Mouse (Mus musculus) thymus, postnatal 25 days (tissue): Measurements from ENCODE around the gene Cdkal1.

Experiments
- DNase-seq: peaks from one replicate; pipeline ENCODE4 v3.0.0; 2022

Cdkal1 gene

DNA sequence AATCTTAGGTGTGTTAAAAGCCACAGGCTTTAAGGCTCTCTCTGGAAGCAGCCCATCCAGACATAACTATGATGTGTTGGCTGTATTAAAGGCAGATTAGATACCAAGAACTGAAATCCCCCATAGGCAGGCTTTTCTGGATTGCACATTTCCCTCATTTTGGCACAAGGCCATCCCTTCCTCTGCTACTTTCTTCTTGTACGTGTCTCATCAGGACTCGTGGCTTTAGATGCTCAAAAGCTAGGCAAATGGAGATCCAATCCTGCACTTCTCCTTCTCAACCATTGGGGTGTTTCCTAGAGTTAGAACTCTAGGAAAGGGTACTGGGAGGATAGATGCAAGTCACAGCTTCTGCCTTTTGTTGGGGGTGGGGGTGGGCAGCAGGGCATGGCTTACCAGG, 535.1 kb downstream of the Cdkal1 start:
- no peak for DNase-seq

DNA sequence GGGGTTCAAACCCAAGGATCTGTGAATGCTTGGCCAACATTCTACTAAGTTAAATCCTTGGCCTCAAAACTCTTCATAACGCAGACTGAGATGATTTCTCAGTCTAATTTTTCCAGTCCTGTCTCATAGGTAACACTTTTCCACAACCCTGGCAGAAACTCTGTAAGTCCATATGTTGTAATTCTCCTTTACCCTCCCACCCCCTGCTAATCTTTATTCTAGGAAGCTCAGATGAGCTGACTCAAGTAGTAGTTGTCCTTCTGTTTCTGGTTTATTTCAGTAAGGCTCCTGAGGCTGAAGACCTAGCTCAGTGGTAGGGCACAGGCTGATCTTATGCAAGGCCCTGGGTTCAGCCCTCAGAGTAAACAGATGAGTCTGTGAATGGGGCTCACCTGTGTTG, 537.8 kb downstream of the Cdkal1 start:
- no peak for DNase-seq

DNA sequence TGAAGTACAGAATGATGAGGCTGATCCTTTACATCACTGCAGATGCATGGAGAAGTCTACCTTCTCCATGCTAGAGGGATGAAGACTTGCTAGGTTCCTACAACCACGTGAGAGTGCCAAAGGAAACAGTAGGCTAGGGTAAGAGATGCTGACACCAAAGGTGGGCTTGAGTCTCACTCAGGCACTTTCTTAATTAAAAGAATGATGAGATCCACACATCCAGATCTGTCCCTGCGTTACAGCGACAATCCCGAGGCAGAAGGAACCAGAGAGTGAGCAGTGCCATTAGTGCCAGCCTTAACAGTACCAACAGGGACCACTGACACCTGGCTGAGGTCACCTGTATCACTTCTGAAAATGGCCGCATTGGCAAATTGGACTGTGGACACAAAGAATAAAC, 539.2 kb downstream of the Cdkal1 start:
- no peak for DNase-seq

DNA sequence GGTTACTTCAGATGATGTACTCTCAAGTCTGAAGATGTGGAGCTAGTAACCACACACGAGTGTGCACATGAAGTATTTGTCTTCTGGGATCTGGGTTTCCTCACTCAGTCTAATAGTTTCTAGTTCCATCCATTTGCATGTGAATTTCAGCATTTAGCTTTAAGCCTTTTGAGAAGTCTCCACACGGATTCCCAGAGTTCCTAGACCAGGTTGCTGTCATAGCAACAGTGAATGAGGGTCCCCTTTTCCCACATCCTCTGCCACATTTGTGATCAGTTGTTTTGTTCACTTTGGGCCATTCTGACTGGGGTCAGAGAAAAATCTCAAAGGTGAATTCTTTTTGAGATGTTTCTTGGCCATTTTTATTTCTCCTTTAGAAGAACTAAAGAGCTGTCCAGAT, 543.4 kb downstream of the Cdkal1 start:
- no peak for DNase-seq

DNA sequence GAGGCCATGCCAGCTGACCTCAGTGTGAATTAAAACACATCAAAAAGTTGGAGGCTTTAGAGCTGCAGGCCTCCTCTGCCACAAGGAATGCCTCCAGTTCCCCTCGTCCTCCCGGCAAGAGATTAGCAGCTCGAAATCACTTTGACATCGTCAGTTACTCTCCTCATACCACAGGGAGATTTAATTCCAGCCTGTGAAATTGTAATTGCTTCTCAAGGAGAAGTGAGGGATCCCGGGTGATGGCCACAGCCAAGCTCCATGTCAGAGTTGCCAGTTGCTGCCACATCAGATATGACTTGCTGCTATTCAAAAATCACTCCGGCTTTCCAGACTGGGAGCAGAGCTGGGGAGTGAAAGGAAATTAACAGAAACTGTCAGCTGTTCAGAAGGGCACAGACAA, 548.1 kb downstream of the Cdkal1 start:
- no peak for DNase-seq

DNA sequence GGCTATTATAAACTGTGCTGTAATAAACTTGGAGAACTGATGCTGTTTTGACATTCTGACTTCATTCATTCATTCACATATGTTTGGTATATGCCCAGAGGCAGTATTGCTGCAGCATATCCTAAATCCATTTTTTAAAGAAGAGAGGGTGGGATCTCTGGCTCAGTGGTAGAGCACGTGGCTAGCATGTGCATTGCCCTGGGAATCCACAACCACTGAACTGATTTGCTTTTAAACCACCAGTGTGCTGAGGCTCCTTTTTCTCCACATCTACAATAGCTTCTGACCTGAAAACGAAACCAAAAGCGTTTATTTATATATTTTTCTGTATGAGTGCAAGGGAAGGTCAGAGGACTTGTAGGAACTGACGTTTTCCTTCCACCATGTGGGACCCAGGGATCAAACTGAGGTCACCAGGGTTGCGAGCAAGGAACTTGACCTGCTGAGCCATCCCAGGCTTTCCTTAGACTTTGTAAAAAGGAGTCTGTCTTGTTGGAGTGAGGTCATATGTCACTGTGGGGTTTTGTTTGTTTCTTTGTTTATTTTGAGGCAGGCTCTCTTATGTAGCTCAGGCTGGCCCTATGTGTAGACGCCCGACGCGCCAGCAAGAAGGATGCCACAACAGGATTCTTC, 562.8 kb downstream of the Cdkal1 start:
- no peak for DNase-seq

DNA sequence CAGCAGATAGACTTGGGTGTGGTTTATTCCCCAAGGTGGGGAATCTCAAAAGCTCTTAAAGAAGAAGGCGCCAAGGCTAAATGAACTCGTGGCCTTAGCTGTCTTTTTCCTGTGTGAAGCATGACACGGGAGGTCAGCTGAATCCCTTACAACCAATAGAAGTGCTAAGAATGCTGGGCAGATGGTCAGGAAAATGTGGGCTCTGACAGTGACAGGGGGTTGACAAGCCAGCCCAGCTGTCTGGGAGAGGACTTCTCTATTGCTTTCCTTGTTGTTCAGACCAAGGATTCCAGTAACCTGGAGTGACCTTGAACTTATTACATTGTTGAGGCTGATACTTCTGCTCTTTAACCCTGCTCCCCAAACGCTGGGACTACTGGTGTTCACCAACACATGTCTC, 564.9 kb downstream of the Cdkal1 start:
- DNase-seq, result no peak

DNA sequence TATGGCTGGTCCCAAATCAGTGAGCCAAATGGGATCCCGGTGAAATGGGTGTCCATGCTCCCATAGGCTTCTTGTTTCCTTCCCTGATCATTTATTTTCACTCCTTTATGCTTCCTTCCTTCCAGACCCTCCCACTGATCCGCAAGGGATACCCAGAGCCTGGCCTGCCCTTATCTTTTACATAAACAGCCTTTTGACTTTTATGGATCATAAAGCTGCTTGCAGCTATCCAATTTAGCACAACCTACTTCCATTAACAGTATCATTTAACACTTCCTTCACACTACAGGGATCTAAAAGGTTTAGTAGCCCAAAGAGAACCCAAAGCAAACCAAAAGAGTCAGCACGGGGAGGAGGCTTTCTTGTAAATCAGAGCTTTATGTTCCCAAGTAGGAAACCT, 570.4 kb downstream of the Cdkal1 start:
- no peak for DNase-seq

DNA sequence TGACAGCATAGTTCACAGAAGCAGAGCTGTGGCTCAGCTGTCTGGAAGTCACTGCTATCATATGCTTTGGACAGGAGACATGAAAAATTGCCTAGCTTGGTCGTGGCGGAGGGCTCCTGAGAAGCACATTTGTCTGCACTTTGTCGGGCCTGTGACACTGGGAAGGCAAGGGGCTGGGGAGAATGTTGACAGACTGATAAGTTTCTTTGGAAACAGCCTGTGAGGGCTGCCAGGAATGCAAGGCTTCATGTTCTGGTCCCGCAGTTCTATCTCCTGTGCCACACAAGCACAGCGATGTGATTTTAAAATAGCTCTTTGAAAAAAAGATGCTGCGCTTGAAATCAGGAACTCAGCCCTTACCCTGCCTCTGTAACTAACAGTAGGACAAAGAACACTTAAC, 573.9 kb downstream of the Cdkal1 start:
- DNase-seq, result no peak

DNA sequence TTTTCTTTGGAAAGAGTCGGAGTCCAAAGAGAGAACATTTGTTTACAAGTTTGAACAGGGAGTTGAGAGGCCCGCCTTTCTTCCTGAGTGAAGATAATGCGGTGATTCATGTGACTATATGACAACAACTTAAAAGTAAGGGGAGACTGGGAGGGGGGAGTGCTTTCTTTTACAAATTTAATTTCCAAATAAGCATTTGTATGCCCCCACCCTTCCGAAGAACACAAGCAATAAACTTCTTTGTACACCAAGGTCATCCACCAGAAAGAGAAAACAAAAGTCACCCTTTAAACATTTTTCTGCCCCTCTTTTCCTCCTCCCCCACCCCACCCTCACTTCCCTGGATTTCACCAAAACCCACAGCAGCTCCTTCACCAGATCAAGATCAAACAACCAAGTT, 577.3 kb downstream of the Cdkal1 start:
- DNase-seq, result no peak

DNA sequence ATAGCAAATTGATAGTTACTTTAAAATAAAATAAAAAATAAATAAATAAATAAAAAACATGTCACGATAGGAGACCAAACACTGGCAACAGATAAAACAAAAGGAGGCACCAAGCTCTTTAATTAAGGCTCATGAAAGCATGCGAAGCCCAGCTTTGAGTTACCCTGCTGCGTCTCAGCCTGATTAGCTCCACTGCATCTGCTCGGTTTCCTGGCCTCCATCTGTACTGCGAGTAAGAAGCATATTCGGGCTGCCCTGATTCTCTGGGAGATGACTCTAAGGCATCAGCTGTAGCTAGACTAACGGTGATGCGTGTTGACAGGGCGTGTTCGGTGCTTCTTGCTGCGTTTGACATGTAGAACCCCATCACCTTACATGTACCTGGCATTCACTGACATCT, 581.2 kb downstream of the Cdkal1 start:
- DNase-seq, result no peak

DNA sequence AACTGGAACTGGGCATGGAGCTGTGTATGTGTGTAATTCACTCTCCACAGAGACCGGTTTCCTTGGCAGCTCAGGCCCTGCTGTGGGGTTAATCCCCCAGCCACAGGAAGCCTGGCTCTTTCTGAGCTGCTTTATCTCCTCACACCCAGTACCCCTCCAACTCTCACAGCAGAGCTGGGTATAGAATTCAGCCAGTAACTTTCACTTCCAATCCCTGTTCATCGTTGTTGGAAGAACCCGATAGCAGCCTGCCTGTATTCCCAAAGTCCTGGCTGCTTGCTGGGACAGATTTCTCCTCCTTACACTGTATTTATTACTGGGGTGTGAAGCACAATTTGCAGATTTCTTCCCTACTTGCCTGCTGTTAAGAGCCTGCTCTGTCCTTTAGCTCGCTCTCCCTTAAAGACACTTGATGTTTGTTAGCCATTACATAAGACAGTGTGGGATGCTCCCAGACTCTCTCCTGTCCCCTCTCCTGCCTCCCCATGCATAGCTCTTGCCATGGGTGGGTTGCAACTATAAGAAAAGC, 581.7 kb downstream of the Cdkal1 start:
- no peak for DNase-seq

DNA sequence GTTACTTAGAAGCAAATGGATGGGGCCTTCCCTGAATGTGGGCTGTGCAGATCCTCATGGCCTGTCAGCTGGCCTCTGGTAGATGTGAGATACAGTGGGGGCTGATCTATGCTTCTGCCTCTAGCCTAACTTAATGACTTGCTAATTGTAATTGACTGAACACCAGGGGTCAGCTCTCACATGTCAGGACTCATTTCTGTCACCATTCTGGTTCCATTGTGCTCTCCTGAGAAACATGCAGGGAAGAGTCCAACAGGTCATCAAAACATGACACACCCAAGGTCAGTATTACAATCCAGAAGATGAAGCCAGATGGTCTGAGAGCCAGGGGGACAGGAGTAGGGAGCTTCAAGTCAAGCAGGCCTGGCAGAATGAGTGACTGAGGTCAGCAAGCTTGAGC, 584.0 kb downstream of the Cdkal1 start:
- DNase-seq, result no peak

DNA sequence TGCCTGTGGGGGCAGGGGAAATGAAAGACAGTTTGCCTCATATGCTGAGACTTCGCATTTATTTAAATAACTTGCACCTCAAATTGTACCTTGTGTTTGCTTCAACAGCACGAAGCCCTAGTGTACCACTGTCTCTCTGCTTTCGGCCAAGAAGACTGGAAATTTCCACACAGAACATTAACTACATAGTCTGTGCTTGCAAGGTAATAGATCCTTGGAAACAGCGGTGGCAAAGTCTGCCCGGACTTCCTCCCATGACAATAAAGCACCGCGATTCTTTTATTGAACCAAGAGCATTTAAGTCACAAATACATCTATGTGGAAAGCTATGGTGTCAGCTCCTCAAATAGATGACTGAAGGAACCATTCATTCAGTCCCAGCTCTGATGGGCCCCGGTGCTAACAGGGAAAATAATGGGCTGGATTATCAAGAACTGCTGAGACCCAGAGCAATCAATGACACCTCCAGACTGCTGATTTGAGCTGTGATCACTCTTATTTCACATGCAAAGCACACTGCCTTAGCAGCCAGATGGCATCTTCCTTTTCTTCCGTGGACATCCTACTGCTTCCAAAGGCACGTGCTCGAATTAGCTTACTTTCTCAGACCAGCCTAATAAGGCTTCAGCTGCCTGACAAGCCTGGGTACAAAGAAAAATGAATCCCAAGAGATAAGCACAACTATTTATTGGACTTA, 591.3 kb downstream of the Cdkal1 start:
- no peak for DNase-seq

DNA sequence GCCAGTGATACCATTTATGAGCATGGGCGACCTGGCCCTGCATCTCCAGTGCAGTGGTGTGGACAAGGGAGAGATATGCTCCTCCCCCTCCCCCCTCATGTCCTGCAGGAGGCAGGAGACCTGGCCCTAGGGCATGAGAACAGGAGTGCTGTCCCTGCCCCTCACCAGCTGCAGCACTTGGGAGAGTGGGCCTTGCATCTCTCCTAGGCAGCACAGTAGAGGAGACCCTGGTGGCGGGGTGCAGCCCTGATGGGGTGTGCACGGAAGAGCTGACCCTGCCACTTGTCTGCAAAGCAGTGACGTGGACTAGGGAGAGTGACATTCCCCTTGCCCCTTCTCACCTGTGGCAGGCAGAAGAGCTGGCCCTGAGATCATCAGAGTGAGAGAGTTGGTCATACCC, 593.3 kb downstream of the Cdkal1 start:
- no peak for DNase-seq

DNA sequence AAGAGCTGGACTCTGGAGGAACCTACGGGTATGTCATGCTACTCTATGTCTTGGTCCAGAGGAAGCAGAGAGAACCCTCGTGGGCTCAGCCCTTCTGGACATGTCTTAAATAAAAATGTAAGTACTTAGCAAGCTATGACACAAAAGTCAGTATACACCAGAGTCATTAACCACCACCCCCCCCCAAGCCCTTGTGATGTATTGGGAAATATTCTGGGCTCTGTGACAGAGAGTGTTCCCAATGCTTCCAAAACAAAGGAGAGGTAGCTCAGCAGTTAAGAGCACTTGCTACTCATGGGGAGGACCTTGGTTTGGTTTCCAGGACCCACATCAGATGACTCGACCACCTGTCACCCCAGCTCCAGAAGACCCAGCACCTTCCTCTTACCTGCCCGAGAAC, 606.9 kb downstream of the Cdkal1 start:
- no peak for DNase-seq

DNA sequence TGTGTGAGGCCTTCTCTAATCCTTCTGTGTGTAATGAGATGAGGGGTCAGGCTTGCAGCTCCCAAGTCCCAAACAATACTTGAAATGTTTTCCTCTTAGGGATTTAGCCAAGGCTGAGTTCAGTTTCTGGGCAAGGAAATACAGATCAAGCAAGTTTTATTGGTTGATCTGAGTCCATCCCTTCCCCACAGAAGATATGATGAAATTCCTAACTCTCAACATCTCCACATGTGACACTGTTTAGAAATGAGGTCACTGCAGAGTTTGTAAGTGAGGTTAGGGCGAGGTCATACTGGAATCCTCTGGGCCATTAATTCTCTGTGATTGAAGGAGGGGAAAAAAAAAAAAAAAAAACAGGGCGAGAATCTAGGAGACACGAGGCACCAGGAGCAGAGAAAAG, 607.7 kb downstream of the Cdkal1 start:
- DNase-seq, result no peak

DNA sequence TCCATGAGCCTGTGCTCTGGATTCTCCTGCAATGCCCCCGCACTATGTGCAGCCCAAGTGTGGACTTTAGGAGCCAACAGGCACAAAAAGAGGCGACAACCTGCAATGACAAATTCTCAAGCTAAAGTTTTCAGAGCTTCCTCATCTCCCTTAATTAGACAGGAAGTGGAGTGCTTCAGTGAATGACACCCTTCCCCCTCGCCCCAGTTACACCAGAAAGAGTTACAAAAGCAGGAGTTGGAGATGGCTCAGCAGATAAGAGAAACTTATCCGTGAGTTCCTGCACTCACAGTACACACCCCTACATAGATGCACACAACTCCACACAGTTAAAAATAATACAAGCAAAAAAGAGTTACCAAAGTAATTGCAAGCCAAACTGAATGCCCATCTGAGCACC, 620.4 kb downstream of the Cdkal1 start:
- no peak for DNase-seq

DNA sequence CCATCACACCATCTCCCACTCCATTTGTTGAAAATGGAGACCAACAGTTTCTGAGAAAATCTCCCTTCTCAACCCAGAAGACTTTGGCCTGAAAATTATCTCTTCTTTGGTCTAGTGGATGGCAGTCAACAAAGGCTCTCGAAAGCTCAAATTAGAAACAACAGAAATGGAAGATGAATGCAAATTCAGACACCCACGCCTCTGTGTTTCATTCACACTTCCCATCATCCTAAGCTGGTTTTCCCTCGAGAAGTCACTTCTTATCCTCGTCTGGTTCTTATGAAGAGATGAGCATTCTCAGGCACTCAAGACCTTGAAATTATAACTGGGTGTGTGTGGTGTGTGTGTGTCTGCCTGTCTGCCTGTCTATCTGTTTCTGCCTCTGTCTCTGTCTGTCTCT, 621.0 kb downstream of the Cdkal1 start:
- no peak for DNase-seq

DNA sequence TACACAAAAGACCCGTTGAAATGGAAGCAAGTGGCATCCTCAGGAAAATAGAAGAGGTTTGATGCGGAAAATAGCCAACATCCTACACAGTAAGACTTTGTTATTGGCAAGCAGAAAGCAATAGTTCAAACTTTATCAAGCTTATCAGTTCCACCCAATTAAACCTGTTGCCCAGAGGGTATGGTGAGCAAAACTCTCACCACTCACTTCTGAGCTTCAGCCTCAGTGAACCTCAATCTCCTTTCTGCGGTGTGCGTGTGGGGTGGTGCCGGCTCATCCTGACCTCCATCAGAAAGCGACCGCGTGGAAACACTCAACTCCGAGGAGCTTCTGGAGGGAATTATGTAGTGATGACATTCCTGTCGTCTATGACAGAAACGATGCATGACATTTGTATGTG, 621.5 kb downstream of the Cdkal1 start:
- no peak for DNase-seq

DNA sequence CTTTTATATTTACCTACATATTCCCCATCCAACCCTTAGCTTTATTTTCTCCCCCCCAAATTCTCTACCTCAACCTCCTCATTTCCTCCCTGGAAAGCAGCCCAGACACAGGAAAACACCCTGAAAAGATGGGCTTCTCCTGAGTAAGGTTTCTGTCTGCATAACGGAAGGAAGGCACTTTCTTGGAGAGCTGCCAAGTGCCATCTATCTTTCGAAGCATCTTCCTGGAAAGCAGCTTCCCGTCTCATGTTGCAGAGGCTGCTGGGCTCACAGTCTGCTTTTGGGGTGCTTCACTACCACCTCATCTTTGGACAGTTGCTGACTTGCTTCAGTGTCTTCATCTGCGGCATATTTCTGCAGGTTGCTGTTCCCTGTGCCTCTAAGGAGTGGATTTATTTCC, 622.8 kb downstream of the Cdkal1 start:
- no peak for DNase-seq

DNA sequence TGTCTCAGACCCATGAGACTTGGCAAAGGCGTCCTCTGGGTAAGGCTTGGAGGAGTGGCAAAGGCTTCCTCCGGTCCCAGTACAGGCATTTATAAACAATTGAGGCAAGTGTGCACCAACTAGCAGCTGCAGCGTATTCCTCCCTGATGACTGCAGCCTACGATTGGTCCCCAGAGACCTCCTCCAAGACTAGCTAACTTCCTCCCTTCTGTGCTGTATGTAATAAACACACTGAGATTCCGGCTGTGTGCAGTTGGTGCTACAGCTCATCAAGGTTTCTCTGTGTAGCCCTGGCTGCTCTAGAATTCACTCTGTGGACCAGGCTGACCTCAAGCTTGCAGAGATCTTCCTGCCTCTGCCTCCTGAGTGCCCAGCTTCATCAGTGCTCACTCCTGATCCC, 630.7 kb downstream of the Cdkal1 start:
- no peak for DNase-seq

DNA sequence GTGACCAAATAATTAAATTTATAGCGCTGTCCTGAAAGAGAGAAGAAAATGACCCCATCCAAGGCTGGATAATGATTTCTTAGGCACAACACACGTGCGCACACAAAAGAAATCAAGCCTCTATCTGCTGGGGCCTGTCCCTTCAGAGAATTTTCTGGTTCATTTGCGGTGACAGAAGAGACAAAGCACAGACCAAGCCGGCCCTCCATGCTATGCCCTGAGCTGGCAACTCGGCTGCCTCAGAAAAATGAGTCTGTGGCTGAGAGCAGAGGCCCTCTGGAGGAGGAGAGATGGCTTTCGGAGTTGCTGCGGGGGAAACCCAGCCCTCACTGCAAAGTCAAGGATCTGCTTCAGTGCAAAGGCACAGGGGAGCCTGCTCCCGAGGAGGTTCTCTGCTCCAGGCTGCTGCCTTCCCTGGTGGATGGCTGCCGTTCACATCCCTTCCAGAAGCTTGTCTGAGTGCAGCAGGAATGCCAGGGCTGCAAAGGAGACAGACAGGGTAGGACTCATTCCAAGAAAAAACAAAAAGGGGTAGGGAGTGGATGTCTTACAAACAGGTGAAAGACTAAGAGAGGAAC, 633.1 kb downstream of the Cdkal1 start:
- DNase-seq, result no peak

DNA sequence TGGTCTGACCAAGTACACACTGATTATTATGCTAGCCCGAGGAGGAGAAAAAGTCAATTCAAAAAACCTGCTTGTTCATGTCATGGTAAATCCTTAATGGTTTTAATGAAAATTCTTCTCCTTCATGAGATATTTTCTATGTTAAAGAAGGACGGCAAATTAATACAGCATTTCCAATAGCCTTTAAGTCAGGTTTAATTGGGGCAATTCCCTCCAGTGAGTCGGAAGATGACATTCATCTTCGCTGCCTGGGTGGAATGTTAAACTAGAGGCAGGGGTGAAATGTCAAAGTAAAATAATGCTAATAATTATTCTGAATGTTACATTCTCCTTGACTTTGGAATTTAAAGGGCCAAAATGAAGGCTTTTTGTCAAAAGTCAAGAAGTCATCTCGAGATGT, 633.8 kb downstream of the Cdkal1 start:
- DNase-seq, result no peak
